Mouse (Mus musculus) CH12F3 (cell line): ENCODE data around the gene Tbxas1.

Experiments used
- in situ Hi-C: fragments of 300-500 bp; cut with MboI; formaldehyde crosslinking; loops from 2 replicates; pipeline ENCODE4 v1.14.3; 2020; ENCODE audit warnings: low sequenced_read_pairs

Tbxas1 gene

GRCm38 (mm10) chr6:38889156-38889555 lies 14.0 kb downstream of the Tbxas1 start:
- in situ Hi-C loops = no loop called here

- in situ Hi-C loops = no loop called here
Measured at GRCm38 (mm10) chr6:38892017-38892416, 16.8 kb downstream of the Tbxas1 start.

- in situ Hi-C loops = no loop called here
Measured at GRCm38 (mm10) chr6:38893615-38894014, 18.4 kb downstream of the Tbxas1 start.

- in situ Hi-C loops = loop anchor here (10.0 kb wide), 1 partner anchor 155 kb away; no protein-coding TSS in a partner anchor
Measured at GRCm38 (mm10) chr6:38900073-38900472, 24.9 kb downstream of the Tbxas1 start.

DNA sequence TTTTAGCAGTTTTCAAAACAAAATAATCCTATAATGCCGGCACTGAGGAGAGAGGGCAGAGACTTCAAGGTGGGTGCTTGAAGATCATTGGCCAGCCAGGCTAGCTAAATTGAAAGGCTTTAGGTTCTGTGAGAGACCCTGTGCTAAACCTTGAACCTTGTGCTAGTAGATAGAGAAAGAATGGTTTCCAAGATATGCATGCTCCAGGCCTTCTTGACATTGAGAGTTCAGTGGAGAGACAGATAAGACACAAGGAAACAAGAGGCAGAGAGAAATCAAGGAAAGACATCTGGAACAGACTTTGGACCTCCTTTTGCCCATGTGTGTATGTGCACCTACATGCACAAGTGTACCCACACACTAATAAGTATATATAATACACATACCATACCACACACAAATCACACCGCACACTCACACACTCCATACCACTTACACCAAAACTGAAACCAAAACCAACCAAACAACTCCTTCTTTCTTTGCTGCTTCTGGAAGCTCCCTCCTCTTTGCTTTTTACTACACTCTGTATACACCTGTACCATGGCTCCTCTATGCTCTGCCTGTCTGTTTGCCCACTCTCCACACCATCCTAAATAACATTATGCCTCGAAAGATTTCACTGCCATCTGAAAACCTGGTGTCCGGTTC lies 25.4 kb downstream of the Tbxas1 start:
- in situ Hi-C loops = loop anchor here (10.0 kb wide), 1 partner anchor 156 kb away; no protein-coding TSS in a partner anchor

- in situ Hi-C loops = loop anchor here (10.0 kb wide), 1 partner anchor 156 kb away; no protein-coding TSS in a partner anchor
Measured at GRCm38 (mm10) chr6:38901152-38901551, 25.9 kb downstream of the Tbxas1 start.

GRCm38 (mm10) chr6:38901636-38902035 lies 26.4 kb downstream of the Tbxas1 start:
- in situ Hi-C loops = loop anchor here (10.0 kb wide), 1 partner anchor 157 kb away; no protein-coding TSS in a partner anchor

DNA sequence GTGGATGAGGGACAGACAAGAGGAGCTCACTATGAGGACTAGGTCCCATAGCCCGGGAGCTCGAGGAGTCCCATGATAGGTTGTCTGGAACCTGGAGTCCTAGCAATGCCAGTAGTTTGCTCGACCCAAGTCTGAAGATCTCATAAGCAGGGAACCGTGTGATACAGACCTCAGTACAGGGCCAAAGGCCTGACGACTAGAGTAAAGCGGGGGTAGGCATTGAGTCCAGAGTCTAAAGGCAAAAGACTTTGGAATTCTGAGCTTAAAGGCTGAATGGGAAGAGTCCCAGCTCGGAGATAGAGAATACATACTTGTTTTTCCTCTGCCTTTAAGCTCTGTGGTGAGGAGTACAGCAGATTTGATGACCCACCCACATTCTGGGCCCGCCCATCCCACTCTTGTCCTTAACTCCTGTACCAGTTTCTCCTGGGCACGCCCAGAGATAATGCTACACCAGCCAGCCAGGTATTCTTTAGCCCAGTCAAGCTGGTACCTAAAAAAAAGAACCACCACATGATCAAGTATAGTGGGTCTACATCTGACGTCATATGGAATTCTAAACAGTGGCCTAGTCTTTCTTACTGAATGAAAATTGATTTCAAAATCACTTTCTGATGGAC lies 27.7 kb downstream of the Tbxas1 start:
- in situ Hi-C loops = loop anchor here (10.0 kb wide), 1 partner anchor 158 kb away; no protein-coding TSS in a partner anchor

DNA sequence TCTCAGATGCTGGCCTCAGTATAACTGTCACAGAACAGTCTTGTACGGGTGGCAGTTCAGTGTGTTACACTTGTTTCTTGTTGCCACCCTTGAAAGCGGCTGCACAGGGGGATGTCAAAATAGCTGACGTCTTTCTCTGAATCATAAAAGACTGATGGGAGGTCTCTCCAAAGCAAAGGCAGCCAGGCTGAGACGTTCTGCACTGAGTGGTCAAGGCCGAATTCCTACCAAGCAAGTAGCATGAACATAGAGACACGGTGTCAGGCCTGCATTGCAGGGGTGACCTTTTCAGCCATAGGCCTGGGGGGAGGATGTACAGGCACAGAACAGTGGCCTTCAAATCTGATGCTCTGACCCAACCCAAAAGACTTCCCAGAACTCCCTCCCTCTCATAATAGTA lies 30.8 kb downstream of the Tbxas1 start:
- in situ Hi-C loops = loop anchor here (10.0 kb wide), 1 partner anchor 161 kb away; no protein-coding TSS in a partner anchor

- in situ Hi-C loops = loop anchor here (10.0 kb wide), 1 partner anchor 164 kb away; no protein-coding TSS in a partner anchor
Measured at GRCm38 (mm10) chr6:38908401-38908800, 33.2 kb downstream of the Tbxas1 start.

GRCm38 (mm10) chr6:38910828-38911559 lies 35.8 kb downstream of the Tbxas1 start:
- in situ Hi-C loops = no loop called here

DNA sequence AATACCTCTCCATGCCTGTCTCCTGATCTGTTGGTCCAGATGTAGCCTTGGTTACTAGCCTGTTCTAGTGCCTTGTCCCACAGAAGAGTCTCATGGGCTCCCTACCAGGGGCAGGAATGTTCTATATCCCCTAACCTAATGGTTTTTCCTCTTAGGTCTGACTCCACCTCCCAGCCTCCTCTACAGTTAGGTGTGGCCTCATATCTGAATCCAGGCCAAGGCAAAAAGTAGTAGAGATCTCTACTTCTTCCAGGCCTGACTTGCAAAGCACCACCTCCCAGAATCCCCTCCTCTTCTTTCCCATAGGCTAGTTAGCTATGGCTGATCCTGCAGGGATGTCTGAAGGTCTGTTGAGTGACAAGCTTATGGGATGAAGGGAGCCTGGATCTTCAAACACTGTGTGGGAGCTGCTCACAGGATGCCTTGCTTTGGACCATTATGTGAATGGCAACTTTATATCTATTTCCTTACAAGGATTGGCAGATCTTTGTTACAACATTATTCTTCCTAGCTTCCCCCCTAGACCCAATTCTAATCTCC lies 37.0 kb downstream of the Tbxas1 start:
- in situ Hi-C loops = no loop called here

DNA sequence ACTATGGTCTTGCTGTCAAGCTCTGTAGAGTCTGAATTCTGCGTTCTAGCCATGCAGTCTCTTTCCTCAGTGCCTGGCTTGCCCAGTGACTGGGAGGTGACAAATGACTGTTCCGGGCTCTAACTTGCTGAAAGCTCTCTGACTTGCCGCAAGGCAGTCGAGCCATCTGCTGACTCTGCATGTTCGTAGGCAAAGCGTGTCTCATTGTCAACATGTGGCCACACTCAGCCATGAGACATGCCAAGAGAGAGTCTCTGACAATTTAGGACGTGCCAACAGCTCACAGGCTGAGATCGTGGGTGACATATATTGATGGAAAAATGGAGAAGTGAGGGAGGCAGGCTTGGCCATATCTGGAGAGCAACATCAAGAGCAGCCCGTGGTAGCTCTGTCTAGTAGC lies 37.6 kb downstream of the Tbxas1 start:
- in situ Hi-C loops = no loop called here

DNA sequence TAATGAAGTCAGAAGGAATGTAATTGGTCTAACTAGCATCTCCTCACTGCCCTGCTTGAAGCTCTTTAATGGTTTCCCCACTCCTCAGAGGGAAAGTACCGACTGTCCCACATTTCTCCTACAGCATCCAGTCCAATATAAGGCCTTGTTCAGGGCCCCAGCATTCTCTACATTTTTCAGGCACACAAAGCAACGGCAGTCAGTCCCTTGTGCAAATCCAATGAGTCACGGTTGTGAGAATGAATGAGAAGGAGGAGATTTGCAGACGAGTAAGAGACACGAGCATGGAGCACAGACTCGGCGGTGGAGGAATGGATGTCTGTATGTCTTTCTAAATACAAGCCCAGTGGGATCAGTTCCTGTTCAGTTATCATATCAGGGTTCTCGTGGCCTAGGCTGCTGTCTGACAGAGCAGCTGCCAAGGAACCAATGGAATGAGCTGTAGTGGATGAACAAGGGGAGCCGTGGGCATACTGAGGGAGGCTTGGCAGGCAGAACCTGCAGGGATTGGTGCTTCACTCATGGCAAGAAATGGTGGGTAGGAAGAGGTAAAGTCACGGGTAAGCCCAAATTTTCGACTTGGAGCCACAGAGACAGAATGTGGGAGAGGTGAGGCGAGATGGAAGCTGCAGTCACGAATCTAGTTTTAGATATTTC lies 38.3 kb downstream of the Tbxas1 start:
- in situ Hi-C loops = no loop called here

DNA sequence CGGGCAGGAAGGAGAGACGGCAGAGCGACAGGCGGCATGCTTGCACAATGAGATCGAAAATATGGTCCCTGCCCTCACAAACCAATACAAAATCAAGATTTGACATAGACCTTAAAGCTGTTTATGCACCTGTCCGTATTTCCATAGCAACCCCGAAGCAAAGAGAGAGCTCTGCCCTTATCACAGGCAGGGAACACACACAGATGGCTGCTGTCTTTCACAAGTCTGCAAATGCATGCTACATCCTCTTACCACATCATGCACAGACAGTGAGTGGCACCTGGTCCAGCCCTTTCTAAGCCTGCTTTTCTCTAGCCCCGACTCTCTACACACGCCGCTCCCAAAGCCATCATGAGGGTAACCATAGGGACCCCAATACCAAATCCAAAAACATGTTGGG lies 39.0 kb downstream of the Tbxas1 start:
- in situ Hi-C loops = no loop called here

GRCm38 (mm10) chr6:38915776-38916175 lies 40.6 kb downstream of the Tbxas1 start:
- in situ Hi-C loops = no loop called here

DNA sequence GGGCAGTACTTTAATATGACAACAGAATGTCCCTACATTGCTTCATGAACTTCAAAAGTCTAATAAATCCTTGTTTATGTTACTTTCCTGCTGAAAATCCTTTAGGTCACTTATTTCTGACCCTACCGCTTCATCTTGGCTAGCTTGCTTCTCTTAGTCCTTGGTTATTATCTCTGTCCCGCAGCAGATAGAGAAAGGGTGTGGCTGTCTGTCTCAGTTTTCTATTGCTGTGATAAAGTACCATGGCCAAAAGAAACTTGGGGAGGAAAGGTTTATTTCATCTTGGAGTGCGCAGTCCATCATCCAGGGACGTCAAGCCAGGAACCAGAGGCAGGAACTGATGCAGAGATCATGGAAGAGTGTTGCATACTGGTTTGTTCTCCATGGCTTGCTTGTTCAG lies 41.4 kb downstream of the Tbxas1 start:
- in situ Hi-C loops = no loop called here

GRCm38 (mm10) chr6:38917415-38917814 lies 42.2 kb downstream of the Tbxas1 start:
- in situ Hi-C loops = no loop called here

- in situ Hi-C loops = no loop called here
Measured at GRCm38 (mm10) chr6:38918728-38919127, 43.5 kb downstream of the Tbxas1 start.

DNA sequence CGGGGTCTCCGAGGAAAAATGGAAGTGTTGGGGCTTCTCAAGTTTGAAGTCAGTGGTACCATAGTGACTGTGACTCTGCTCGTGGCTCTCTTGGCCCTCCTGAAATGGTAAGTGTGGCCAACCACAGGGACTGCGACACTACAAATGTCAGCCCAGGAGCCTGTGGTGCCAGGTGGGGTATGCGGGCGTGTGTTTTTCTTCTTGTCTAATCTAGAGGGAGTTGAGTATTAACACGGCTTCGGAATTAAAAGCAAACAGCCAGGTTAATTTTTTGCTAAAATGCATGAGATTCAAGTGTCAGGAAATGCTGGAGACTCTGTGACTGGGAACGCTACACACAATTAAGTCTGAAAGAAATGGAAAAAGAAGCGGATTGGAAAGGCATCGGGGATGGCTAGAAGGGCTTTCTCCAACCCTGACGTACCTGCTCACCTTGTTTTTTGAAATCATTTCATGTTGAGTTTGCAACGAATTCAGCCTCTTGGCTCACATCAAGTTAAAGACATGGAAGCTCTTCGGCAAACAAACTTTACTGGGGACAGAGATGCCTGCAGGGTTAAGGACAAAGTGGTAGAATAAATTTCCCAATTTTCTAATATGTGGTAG lies 44.0 kb downstream of the Tbxas1 start:
- in situ Hi-C loops = no loop called here
